Mouse (Mus musculus) CH12.LX (cell line): Measurements from ENCODE around the gene Dhrs1.

Experiments used
- CHD1 ChIP-seq: IDR thresholded peaks from 2 replicates; pipeline ENCODE4 v1.6.1; 2012; ENCODE audit warnings: low read depth, low read length, improper control_type of control experiment, inconsistent platforms
- ETS1 ChIP-seq: conservative IDR thresholded peaks from 2 replicates; pipeline ENCODE4 v1.6.1; 2012; ENCODE audit warnings: low read depth, mild to moderate bottlenecking, inconsistent platforms, low read length, improper control_type of control experiment, moderate library complexity
- JUN ChIP-seq: IDR thresholded peaks from 2 replicates; pipeline ENCODE4 v1.6.1; 2011; ENCODE audit warnings: low read depth, mild to moderate bottlenecking, low read length, improper control_type of control experiment, moderate library complexity; ENCODE audit not compliant: insufficient read depth
- KAT2A ChIP-seq: IDR thresholded peaks from 2 replicates; pipeline ENCODE4 v1.6.1; 2012; ENCODE audit warnings: low read length, improper control_type of control experiment, inconsistent platforms; ENCODE audit not compliant: insufficient replicate concordance
- NRF1 ChIP-seq: IDR thresholded peaks from 2 replicates; pipeline ENCODE4 v1.6.1; 2014; ENCODE audit warnings: low read depth, mild to moderate bottlenecking, inconsistent platforms, low read length, improper control_type of control experiment, moderate library complexity
- ZC3H11A ChIP-seq: IDR thresholded peaks from 2 replicates; pipeline ENCODE4 v1.6.1; 2012; ENCODE audit warnings: low read depth, mild to moderate bottlenecking, inconsistent platforms, low read length, improper control_type of control experiment

DNA sequence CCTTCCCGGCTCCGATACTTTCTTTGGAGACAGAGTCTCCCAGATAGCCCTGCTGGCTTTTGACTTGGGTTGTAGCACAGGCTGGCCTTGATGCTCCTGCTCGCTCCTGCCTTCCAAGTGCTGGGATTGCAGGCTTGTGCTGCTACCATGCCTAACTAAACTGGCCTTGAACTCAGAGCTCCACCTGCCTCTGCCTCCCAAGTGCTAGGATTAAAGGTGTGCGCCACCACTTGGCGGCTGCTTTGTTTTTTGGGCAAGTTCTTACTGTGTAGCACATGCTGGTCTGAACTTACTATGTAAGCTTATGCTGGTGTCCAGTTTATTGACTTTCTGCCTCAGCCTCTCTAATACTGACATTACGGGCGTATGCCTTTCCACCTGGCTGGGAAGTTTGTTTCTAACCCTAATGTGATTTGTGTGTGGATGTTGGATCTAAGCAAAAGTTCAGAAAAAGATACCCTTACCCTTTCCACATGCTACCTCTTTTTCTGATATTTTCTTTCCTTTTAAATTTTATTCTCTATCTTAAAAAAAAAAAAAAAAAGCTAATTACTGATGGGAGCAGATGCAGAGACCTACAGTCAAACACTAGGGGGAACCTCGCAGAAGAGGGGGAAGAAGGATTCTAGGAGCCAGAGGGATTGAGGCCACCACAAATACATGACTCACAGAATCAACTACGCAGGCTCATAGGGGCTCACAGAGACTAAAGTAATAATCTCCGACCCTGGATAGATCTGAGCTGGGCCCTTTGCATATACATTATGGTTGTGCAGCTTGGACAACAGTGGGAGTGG is 1.8 kb upstream of the Dhrs1 start:
- no peak for TF ChIP-seq ZC3H11A
- no peak for TF ChIP-seq NRF1
- no peak for TF ChIP-seq JUN
- TF ChIP-seq CHD1: no peak
- TF ChIP-seq ETS1: no peak
- TF ChIP-seq KAT2A: no peak
